Mouse (Mus musculus) lung, embryonic 14.5 days (tissue): ENCODE measurements around the gene Tnfrsf1a. TPM values are rescaled to one million over a fixed set of nuclear protein-coding genes. Genes with fewer than 3 reads are reported as not detected.

Experiments used
- ATAC-seq: fragments of 200-750 bp; cut with Nextera tagmentation; 2 replicates; pipeline ENCODE4 v1.8.0; 2017; ENCODE audit warnings: mild to moderate bottlenecking, moderate TSS enrichment, moderate library complexity; ENCODE audit not compliant: insufficient read depth
- DNase-seq: peaks from one replicate; pipeline ENCODE4 v3.0.0-alpha.2; 2015
- H3K27ac ChIP-seq: fragments of 300-500 bp; sonication (generic); 2 replicates; pipeline ENCODE4 v1.5.1; 2014; ENCODE audit warnings: low read depth, mild to moderate bottlenecking, moderate library complexity
- H3K27me3 ChIP-seq: fragments of 300-500 bp; sonication (generic); 2 replicates; pipeline ENCODE4 v1.6.1; 2014; ENCODE audit warnings: low read length, control low read depth; ENCODE audit not compliant: insufficient read depth
- H3K36me3 ChIP-seq: fragments of 300-500 bp; sonication (generic); 2 replicates; pipeline ENCODE4 v1.6.1; 2014; ENCODE audit warnings: control low read depth; ENCODE audit not compliant: insufficient read depth
- H3K4me1 ChIP-seq: fragments of 300-500 bp; sonication (generic); 2 replicates; pipeline ENCODE4 v1.6.1; 2014; ENCODE audit warnings: antibody characterized with exemption, control low read depth; ENCODE audit not compliant: insufficient read depth
- H3K4me2 ChIP-seq: fragments of 300-500 bp; sonication (generic); 2 replicates; pipeline ENCODE4 v1.6.1; 2014; ENCODE audit warnings: mild to moderate bottlenecking
- H3K4me3 ChIP-seq: fragments of 300-500 bp; sonication (generic); 2 replicates; pipeline ENCODE4 v1.5.1; 2014; ENCODE audit warnings: low read depth, low read length
- H3K9ac ChIP-seq: fragments of 300-500 bp; sonication (generic); 2 replicates; pipeline ENCODE4 v1.6.1; 2014
- H3K9me3 ChIP-seq: fragments of 300-500 bp; sonication (generic); 2 replicates; pipeline ENCODE4 v1.6.1; 2016; ENCODE audit warnings: low read depth, low read length, control low read depth
- CTCF ChIP-seq: IDR thresholded peaks from 2 replicates; pipeline ENCODE4 v1.5.1; 2016; ENCODE audit warnings: antibody characterized with exemption, low read depth
- WGBS: fragments of 180-500 bp; shearing (Covaris S2); extraction: QIAGEN DNeasy Blood & Tissue Kit; methylation state at CpG from one replicate; pipeline ENCODE4 v1.1.7; 2014; 5-methylcytosine and 5-hydroxymethylcytosine counted together
- polyA plus RNA-seq: library from polyadenylated mRNA; unstranded; fragments of >200 nt; fragmentation: Nextera tagmentation; extraction: Ambion mirVana; gene quantifications from 2 replicates; pipeline ENCODE4 v1.2.1, GENCODE M21; 2014

Gene Tnfrsf1a
- polyA plus RNA-seq, 1 experiment from 2014 or later = 82.5 TPM

DNA sequence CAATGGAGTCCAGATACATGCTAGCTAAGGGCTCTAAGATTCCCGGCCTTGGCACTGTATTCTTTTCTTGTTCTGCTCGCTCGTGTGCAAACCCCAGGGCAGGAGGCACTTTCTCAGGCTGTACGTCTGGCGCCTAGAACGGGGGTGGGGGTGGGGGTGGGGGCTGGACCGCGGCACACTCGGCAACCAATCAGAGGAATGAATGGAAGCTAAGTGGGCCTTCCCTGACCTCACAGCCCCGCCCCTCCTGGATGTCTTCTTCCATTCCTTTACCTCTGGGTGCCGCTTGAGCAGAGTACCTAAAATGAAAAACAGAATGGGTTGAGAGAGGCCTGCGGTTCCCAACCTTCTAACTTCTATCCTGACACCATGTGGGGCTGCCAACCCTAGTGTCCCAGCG lies 40.2 kb upstream of the Tnfrsf1a start:
- H3K27me3 ChIP-seq = no peaks in the 10 kb centered on the region
- H3K4me1 ChIP-seq = peaks cover 12% of the 10 kb centered on the region
- ATAC-seq (no peak), DNase-seq (peak; percentile 28)
- no peak overlapping the region for H3K27ac ChIP-seq
- 18% methylated on average over 13 of the region's 13 CpGs for WGBS
- no peak overlapping the region for H3K4me3 ChIP-seq
- H3K9ac ChIP-seq = no peak overlapping the region
- H3K36me3 ChIP-seq = peaks cover 53% of the 10 kb centered on the region
- no peaks in the 10 kb centered on the region for H3K9me3 ChIP-seq
- H3K4me2 ChIP-seq = no peak overlapping the region
- TF ChIP-seq CTCF = no peak

GRCm38 (mm10) chr6:125309406-125309805 lies 39.8 kb upstream of the Tnfrsf1a start:
- no peak for DNase-seq
- no peak overlapping the region for H3K27ac ChIP-seq
- WGBS = 52% methylated on average over 5 of the region's 5 CpGs
- peaks cover 16% of the 10 kb centered on the region for H3K4me1 ChIP-seq
- no peak for ATAC-seq
- no peak for TF ChIP-seq CTCF
- H3K9me3 ChIP-seq = no peaks in the 10 kb centered on the region
- H3K4me2 ChIP-seq = no peak overlapping the region
- peaks cover 53% of the 10 kb centered on the region for H3K36me3 ChIP-seq
- no peak overlapping the region for H3K9ac ChIP-seq
- H3K4me3 ChIP-seq = no peak overlapping the region
- no peaks in the 10 kb centered on the region for H3K27me3 ChIP-seq

DNA sequence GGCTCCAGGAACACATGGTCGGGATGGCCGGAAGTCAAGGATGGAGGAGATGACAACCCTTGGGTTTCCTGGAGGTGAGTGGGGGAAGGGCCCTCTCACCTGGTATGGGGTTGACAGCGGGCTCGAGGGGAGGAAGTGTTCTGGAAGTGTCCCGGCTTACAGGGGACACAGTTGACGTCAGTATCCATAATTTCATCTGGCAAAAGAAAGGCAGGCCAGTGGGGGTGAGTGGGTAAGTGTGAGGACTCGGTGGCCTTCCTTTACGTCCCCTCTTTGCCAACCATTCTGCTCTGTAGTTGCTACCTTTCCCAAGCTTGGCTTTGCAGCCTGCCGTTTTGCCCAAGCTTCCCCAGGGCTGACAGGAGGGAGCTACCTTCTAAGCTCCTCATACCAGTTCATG lies 37.0 kb upstream of the Tnfrsf1a start:
- Histone ChIP-seq H3K4me2 (peak overlapping the region; percentile 76), H3K27ac (0 out of 2 replicates have a peak overlapping the region, but pooled peaks have one; percentile 33), H3K9ac (peak overlapping the region; percentile 90), H3K36me3 (peaks cover 41% of the 10 kb centered on the region), H3K27me3 (no peaks in the 10 kb centered on the region), H3K4me3 (peak overlapping the region; percentile 70), H3K9me3 (no peaks in the 10 kb centered on the region), H3K4me1 (peaks cover 17% of the 10 kb centered on the region)
- no peak for TF ChIP-seq CTCF
- DNase-seq = no peak
- WGBS = 69% methylated on average over 9 of the region's 9 CpGs
- no peak for ATAC-seq

- 43% methylated on average over 22 of the region's 22 CpGs for WGBS
- Histone ChIP-seq H3K9ac (peak overlapping the region; percentile 90), H3K36me3 (peaks cover 38% of the 10 kb centered on the region), H3K4me2 (peak overlapping the region; percentile 76), H3K9me3 (no peaks in the 10 kb centered on the region), H3K4me3 (peak overlapping the region; percentile 70), H3K27ac (peak overlapping the region; percentile 75), H3K4me1 (peaks cover 17% of the 10 kb centered on the region), H3K27me3 (no peaks in the 10 kb centered on the region)
- DNase-seq (peak; percentile 38), ATAC-seq (no peak)
- TF ChIP-seq CTCF = no peak
Measured at GRCm38 (mm10) chr6:125312581-125313355, 36.4 kb upstream of the Tnfrsf1a start.

DNA sequence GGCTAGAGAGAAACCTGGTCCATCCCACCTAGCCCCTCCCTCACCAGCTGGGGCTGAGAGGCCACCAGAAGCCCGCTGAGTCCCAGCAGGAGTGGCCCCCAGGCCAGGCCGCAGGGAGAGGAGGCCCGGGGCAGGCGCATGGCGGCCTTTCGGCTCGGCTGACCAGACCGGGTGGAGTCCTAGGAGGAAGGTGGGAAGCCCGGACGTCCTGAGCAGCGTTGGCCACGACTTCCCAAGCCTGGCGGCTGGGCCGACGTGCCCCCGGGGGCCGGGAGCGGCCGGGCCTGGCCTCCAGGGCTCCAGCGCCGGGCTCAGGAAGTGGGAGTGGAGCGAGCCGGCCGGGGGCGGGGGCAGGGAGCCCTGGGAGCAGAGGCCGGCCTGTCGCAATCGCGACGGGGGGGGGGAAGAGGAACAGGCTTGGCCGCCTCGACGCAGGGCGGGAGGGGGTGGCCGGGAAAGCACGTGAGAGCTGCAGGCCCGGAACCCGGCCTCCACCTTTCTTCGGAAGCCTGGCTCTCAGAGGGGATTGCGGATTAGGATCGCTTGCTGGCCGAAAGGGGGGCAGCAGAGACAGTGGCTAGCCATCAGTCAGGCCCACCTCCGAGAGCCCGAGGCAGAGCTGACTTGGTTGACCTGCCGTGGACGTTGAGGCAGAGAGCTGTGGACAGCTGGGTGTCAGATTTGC lies 35.5 kb upstream of the Tnfrsf1a start, which contains the start of gene Ltbr:
TSS of gene Ltbr (minus strand) at position 340 of the 685 bp plus-strand sequence.
- Histone ChIP-seq H3K9me3 (no peaks in the 10 kb centered on the region), H3K36me3 (peaks cover 30% of the 10 kb centered on the region), H3K27me3 (no peaks in the 10 kb centered on the region), H3K4me1 (peaks cover 17% of the 10 kb centered on the region), H3K9ac (peak within 1 kb of the TSS; percentile 90), H3K4me2 (peak within 1 kb of the TSS; percentile 76), H3K27ac (peak within 1 kb of the TSS; percentile 75), H3K4me3 (peak within 1 kb of the TSS; percentile 70)
- ATAC-seq = peak; percentile 91
- DNase-seq = peak; percentile 89
- WGBS = 1% methylated on average over 40 of the region's 46 CpGs
- no peak for TF ChIP-seq CTCF

DNA sequence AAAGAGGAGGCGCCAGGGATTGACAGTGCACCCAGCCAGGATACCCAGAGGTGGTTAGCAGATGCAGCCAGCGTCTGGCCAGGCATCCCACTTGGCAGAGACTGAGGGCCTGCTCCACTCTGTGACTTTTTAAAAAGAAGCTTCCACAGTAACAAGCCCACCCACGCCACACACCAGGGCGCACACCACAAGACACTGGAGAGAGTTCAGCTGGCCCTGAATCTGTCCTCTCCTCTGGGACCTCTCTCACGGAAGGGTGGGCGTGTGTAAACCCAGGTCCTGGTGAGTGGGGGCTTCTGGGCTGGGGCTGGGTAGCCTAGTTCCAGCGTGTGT lies 35.0 kb upstream of the Tnfrsf1a start:
- WGBS = 56% methylated on average over 7 of the region's 7 CpGs
- H3K4me3 ChIP-seq = peak overlapping the region; percentile 70
- ATAC-seq = peak; percentile 40; the same call in 1 of the 2 replicates
- no peaks in the 10 kb centered on the region for H3K27me3 ChIP-seq
- TF ChIP-seq CTCF = no peak
- peaks cover 26% of the 10 kb centered on the region for H3K36me3 ChIP-seq
- peak overlapping the region; percentile 76 for H3K4me2 ChIP-seq
- H3K4me1 ChIP-seq = peaks cover 17% of the 10 kb centered on the region
- H3K27ac ChIP-seq = peak overlapping the region; percentile 75; the same call in 1 of the 2 replicates
- H3K9ac ChIP-seq = peak overlapping the region; percentile 90
- H3K9me3 ChIP-seq = no peaks in the 10 kb centered on the region
- no peak for DNase-seq

- H3K4me2 ChIP-seq = no peak overlapping the region
Measured at GRCm38 (mm10) chr6:125314746-125315145, 34.4 kb upstream of the Tnfrsf1a start.

More at GRCm38 (mm10) chr6:125314746-125315145, 34.4 kb upstream of the Tnfrsf1a start:
- H3K9me3 ChIP-seq = no peaks in the 10 kb centered on the region
- peaks cover 21% of the 10 kb centered on the region for H3K36me3 ChIP-seq
- H3K4me3 ChIP-seq = no peak overlapping the region
- TF ChIP-seq CTCF = no peak
- WGBS = 77% methylated on average over 6 of the region's 6 CpGs
- H3K4me1 ChIP-seq = peaks cover 17% of the 10 kb centered on the region
- ATAC-seq (no peak), DNase-seq (no peak)
- no peak overlapping the region for H3K27ac ChIP-seq
- no peaks in the 10 kb centered on the region for H3K27me3 ChIP-seq
- H3K9ac ChIP-seq = no peak overlapping the region; the same call in 1 of the 2 replicates
